Mouse (Mus musculus) neural tube, embryonic 10.5 days (tissue): Measurements from ENCODE around the gene Lrch4.
"Not testable (repeated sequence)": the region's sequence is repeated elsewhere in the genome, so short reads cannot be mapped to it uniquely, and the experiment has no call there.

Experiments used
- DNase-seq: peaks from one replicate; pipeline ENCODE4 v3.0.0-alpha.2; 2017; ENCODE audit warnings: low spot score; ENCODE audit errors: extremely low spot score

Lrch4 gene

DNA sequence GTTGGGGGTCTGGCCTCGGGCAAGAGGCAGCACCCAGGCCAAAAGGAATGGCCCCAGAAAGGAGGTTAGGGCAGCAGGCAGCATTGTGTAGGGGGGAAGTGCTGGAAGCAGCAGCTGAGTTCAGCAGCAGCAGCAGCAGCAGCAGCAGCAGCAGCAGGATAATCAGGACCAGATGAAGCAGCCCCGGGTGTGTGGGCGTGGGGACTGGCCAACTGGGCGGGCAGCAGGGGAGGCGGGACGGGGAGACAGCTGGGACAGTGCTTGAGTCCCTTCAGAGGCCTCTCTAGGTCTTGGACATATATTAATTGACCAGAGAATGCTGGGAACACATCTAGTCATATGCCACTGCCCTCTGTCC, 17.7 kb upstream of the Lrch4 start:
- DNase-seq, result peak; percentile 82

DNA sequence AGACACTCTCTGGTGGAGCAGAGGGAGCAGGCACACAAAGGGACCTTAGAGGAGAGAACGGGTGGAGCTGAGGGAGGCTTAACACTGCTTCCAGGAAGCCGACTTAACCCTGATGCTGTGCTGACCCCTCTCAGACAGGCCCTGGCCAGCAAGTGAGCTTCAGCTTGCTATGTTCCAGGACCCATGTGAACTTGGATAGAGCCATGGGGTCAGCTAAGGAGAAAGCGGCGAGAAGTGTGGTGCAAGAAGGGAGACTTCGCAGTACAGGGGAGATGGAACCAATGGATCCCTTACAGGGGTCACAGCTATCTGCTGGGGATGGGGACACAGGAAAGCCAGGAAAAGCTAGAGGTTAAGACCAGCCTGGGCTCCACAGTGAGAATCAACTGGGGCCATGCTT, 15.8 kb upstream of the Lrch4 start:
- no peak for DNase-seq

DNA sequence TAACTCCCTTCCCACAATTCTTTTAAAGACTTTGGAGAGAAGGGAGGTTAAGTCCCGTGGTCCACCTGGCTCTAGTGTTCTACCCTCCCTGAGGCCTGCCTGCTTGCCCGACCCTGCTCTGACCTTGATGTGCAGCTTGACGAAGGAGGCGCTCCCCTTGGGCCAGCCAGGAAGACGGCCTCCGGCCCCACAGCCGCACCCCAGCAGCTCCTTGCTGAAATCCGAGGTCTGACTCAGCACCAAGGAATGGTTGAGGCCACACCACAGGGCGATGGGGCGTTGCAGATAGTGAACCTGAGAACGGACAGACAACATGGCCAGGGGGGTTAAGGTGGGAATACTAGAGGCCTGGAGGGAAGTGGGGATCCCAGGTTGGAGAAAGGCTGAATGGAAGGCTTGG, 15.4 kb upstream of the Lrch4 start, which contains the start of gene Pcolce:
Gene Pcolce (minus strand): TSS at position 235 of the 400 bp plus-strand sequence.
- DNase-seq, result no peak

DNA sequence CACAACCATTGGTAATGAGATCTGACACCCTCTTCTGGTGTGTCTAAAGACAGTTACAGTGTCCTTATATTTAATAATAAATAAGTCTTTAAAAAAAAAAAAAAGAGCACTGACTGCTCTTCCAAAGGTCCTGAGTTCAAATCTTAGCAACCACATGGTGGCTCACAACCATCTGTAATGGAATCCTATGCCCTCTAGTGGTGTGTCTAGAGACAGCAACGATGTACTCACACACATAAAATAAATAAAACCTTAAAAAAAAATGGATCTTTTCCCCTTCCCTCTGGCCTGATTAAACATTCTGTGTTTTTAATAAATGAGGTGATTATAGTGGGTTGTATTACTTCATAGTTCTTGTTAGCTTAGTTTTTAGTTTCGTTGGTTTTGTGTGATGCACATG, 14.0 kb upstream of the Lrch4 start:
- not testable (repeated sequence) for DNase-seq

DNA sequence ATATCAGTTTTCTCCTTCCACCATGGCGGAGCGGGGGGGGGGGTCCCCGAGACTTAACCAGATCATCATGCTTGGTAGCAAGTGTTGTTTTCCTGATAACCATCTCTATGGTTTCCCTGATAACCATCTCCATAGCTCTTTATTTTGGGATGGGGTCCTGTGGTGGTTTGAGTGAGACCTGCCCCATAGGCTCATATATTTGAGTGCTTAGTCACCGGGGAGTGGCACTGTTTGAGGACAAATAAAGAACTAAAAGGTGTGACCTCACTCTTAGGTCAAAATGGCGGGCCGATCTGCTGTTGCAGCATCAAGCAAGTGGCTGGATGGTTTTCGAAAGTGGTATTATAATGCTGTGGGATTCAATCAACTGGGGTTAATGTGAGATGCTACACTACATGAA, 13.6 kb upstream of the Lrch4 start:
- DNase-seq, result no peak

GRCm38 (mm10) chr5:137623937-137624530, 4.9 kb upstream of the Lrch4 start:
- no peak for DNase-seq

DNA sequence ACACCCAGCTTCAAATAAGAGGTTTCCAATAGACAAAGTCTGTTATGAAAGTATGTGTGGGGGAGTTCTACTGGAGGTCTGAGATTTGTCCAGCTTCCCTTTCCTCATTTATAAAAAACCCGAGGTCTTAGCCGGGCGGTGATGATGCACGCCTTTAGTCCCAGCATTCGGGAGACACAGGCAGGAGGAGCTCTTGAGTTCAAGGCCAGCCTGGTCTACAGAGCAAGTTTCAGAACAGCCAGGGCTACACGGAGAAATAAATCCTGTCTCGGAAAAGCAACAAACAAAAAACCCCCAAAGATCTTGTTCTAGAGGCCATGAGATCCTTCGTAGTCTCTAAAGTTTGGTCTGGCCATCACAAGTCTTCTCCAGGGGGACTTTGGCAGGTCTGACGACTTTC, 930 bp upstream of the Lrch4 start:
- DNase-seq, result no peak

GRCm38 (mm10) chr5:137629306-137629721, 393 bp downstream of the Lrch4 start:
- no peak for DNase-seq

DNA sequence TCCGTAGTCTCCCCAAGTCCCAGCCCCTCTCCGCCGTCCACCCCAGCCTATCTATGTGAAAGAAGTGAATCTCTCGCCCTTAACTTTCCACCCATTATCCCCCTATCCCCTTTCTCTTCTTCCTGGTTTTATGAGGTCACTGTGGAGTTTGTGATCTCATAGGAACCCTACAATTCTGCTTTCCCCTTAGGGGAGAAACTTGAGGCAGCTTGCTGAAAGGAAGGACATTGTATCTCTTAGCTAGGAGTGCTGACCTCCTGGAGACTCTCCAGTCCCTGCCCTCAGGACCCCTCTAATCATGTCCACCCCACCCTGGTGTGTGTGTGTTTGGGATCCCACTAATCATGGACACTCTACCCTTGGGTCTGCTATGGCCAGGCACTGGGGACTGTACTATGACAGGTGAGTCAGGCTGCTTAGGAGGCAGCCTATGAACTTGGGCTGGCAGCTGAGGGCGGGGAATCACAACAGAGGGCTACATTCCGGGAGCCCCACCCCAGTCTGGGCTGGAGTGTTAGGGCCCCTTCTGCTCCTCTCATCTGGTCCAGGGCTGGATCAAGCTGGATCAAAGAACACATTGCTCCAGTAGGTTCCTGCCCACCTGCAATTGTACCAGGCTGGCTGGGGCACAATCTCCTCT, 1.1 kb downstream of the Lrch4 start:
- DNase-seq, result no peak

GRCm38 (mm10) chr5:137630602-137631001, 1.7 kb downstream of the Lrch4 start:
- no peak for DNase-seq

DNA sequence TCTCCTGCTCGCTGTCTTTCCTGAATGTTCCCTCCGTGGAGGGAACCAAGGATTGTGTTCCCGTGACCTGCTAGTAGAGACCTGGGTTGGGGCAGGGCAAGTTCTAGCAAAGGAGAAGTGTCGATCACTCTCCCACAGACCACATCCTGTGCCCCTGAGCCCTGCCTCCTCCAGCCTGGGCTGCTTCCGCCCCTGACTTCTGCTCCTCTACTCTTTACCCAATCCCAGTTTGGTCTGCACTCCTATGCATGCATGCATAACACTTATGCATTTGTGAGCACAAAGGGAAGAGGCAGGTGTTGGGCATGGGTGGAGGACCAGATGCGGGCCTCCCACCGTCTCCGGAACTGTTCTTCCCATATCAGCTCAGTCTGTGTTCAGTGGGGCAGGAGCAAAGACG, 2.2 kb downstream of the Lrch4 start:
- no peak for DNase-seq

GRCm38 (mm10) chr5:137631591-137631990, 2.7 kb downstream of the Lrch4 start:
- DNase-seq, result no peak

DNA sequence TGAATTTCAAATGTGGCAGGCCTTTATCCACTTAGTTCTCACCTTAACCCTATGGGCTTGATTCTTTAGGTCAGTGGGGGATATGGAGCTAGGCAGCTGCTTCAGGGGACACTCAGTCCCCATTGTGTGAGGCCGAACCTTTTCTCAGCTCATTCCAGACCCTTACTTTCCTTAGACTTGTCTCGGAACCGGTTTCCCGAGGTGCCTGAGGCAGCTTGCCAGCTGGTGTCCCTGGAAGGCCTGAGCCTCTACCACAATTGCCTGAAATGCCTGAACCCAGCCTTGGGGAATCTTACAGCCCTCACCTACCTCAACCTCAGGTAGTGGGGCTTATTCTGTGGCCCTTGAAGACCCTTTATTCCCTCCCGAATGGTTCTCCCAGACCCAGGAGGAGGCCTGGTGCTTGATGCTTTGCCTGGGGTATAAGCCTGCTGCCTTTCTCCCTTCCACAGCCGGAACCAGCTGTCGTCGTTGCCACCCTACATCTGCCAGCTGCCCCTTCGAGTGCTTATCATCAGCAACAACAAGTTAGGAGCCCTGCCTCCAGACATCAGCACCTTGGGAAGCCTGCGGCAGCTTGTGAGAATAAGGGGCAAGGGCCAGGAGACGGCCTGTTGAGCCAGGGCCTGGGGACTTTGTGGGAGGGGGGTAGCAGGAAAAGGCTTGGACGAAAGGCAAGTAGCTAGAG, 4.6 kb downstream of the Lrch4 start:
- no peak for DNase-seq

- DNase-seq, result no peak
Measured at GRCm38 (mm10) chr5:137639472-137639871, 10.6 kb downstream of the Lrch4 start.

GRCm38 (mm10) chr5:137641054-137641453, 12.1 kb downstream of the Lrch4 start, which contains the start of gene Sap25:
Sap25 (plus strand) TSS chr5:137641334.
- no peak for DNase-seq

DNA sequence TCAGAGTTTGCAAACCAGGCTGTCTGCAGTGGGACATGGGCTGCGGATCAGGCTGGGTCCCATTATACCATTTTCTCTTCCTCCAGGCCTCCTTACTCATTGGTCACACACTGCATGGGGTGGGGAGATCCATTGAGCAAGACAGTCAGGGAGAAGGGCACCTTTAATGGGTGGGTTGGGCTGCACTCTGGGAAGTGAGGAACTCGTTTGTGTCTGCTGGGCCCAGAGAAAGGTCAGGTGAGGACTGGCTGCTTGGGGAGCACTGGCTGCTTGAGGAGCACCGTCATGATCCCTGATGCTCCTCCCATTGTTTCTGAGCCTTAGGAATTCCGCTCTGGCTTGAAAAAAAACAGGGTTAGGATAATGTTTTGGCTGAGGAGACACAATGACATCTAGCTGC, 14.0 kb downstream of the Lrch4 start:
- no peak for DNase-seq

- no peak for DNase-seq
Measured at GRCm38 (mm10) chr5:137644484-137644883, 15.6 kb downstream of the Lrch4 start.

- peak; percentile 40 for DNase-seq
Measured at GRCm38 (mm10) chr5:137645091-137645651, 16.2 kb downstream of the Lrch4 start.

- DNase-seq, result peak; percentile 45
Measured at GRCm38 (mm10) chr5:137645652-137646091, 16.8 kb downstream of the Lrch4 start, which contains the start of gene Irs3. Irs3 (minus strand) TSS chr5:137645714.

DNA sequence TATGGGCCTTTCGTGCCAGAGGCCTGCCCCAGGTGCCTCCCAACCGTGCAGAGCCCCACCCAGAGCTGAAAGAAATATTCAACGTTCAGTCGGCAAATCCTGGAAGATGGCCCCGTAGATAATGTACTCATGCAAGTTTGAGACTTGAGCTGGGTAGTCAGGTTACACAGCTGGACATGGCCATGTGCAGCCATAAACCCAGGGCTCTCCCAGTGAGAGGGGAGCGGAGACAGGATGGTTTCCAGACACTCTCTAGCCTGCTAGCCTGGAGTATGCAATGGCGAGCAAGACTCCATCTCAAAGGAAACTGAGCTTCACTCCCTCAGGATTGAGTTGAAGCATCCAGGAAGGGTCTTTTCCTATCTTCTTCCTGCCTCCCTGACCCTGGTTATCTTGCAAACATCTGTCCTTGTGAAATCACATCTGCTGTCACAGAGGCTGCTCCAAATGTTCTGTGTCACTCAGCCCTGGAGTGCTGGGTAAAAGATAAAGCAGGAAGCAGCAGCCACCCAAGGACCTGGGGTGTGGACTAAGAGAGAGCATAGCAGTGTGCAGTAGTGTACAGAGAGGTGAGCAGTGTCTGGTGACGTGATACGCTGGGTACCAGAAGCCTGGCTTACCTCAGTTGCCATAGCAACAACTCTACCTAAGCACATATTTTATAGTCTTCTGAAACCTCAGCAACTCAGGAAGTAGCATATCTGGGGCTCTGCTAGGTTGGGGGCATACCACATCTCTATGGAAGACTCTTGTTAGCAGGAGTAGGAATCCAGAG, 19.1 kb downstream of the Lrch4 start:
- DNase-seq, result no peak

- no peak for DNase-seq
Measured at GRCm38 (mm10) chr5:137649251-137649650, 20.3 kb downstream of the Lrch4 start.
